Mouse (Mus musculus): ENCODE data around the gene Letm1.
A peak's percentile ranks its signal among the peaks of the same experiment; 100 is the strongest.

Gene Letm1

GRCm38 (mm10) chr5:33707163-33707562 is 75.5 kb downstream of the Letm1 start:
- no peak for DNase-seq (ENCODE audit: low read depth, low spot score)

- no peak for DNase-seq (ENCODE audit: low read depth, low spot score)
These were observed 76.3 kb downstream of the Letm1 start for GRCm38 (mm10) chr5:33706350-33706629.

- DNase-seq (ENCODE audit: low read depth, low spot score): no peak
These were observed 76.8 kb downstream of the Letm1 start for GRCm38 (mm10) chr5:33705612-33706349.

- DNase-seq (ENCODE audit: low read depth, low spot score): no peak
These were observed 77.5 kb downstream of the Letm1 start for GRCm38 (mm10) chr5:33704945-33705611.

- DNase-seq (ENCODE audit: low read depth, low spot score): no peak
These were observed 78.6 kb downstream of the Letm1 start for GRCm38 (mm10) chr5:33703999-33704398.

GRCm38 (mm10) chr5:33701832-33702231 is 80.8 kb downstream of the Letm1 start:
- DNase-seq (ENCODE audit: low read depth, low spot score): no peak

GRCm38 (mm10) chr5:33700010-33700409 is 82.6 kb downstream of the Letm1 start:
- DNase-seq (ENCODE audit: low read depth, low spot score): no peak

GRCm38 (mm10) chr5:33698669-33699068 is 83.9 kb downstream of the Letm1 start:
- no peak for DNase-seq (ENCODE audit: low read depth, low spot score)

GRCm38 (mm10) chr5:33697947-33698512 is 84.6 kb downstream of the Letm1 start:
- DNase-seq (ENCODE audit: low read depth, low spot score): no peak

GRCm38 (mm10) chr5:33697534-33697933 is 85.1 kb downstream of the Letm1 start:
- DNase-seq (ENCODE audit: low read depth, low spot score): no peak

- DNase-seq (ENCODE audit: low read depth, low spot score): no peak
These were observed 86.2 kb downstream of the Letm1 start for GRCm38 (mm10) chr5:33696430-33696829.

- no peak for DNase-seq (ENCODE audit: low read depth, low spot score)
These were observed 86.9 kb downstream of the Letm1 start for GRCm38 (mm10) chr5:33695718-33696121.

GRCm38 (mm10) chr5:33694848-33695717 is 87.5 kb downstream of the Letm1 start:
- peak; percentile 40 for DNase-seq (ENCODE audit: low read depth, low spot score)

GRCm38 (mm10) chr5:33694461-33694847 is 88.2 kb downstream of the Letm1 start:
- no peak for DNase-seq (ENCODE audit: low read depth, low spot score)

- peak; percentile 70 for DNase-seq (ENCODE audit: low read depth, low spot score)
These were observed 90.2 kb downstream of the Letm1 start for GRCm38 (mm10) chr5:33692393-33692792.

GRCm38 (mm10) chr5:33689852-33690645 is 92.6 kb downstream of the Letm1 start:
- no peak for DNase-seq (ENCODE audit: low read depth, low spot score)
